Mouse (Mus musculus) heart, postnatal 0 days (tissue): ENCODE measurements around the gene Ripk4.

ENCODE experiments used
- CTCF ChIP-seq: IDR thresholded peaks from 2 replicates; pipeline ENCODE4 v1.5.1; 2016; ENCODE audit warnings: antibody characterized with exemption, control low read depth, low read depth
- EP300 ChIP-seq: IDR thresholded peaks from 2 replicates; pipeline ENCODE4 v1.6.1; 2016; ENCODE audit warnings: antibody characterized with exemption, low read depth

GRCm38 (mm10) chr16:97738030-97738429 is 25.6 kb downstream of the Ripk4 start:
- TF ChIP-seq CTCF (no peak), EP300 (no peak)
